Mouse (Mus musculus): Measurements from ENCODE around the gene Cxcl17. TPM values are rescaled to one million over a fixed set of nuclear protein-coding genes. Genes with fewer than 3 reads are reported as not detected.
"Not testable (repeated sequence)": the region's sequence is repeated elsewhere in the genome, so short reads cannot be mapped to it uniquely, and the experiment has no call there.

Cxcl17 gene
- total RNA-seq (2012; rRNA removed): 0.31 TPM in 1 of 2 replicates, not detected in the other

- TF ChIP-seq HCFC1 (IDR thresholded peaks at IDR 0.05; ENCODE audit: borderline replicate concordance, insufficient read depth, low read length) (no peak), ZC3H11A (IDR thresholded peaks at IDR 0.05; ENCODE audit: borderline replicate concordance, low read depth, low read length) (no peak), ZNF384 (IDR thresholded peaks at IDR 0.05; ENCODE audit: low read depth, low read length) (no peak), CHD2 (IDR thresholded peaks at IDR 0.05; ENCODE audit: low read depth, low read length) (no peak), MAFK (IDR thresholded peaks at IDR 0.05; ENCODE audit: insufficient read depth, low read depth, low read length) (no peak)
- no peak within 1 kb of the TSS for H3K4me3 ChIP-seq (ENCODE audit: insufficient read depth in 1 of 2, low read depth in 1 of 2, low read length in 2 of 2, poor library complexity in 1 of 2, severe bottlenecking in 1 of 2)
- H3K36me3 ChIP-seq (ENCODE audit: control insufficient read depth, insufficient read depth, low read length, poor library complexity, severe bottlenecking): no peaks in the 10 kb centered on the region
- no peak for DNase-seq (ENCODE audit: low read depth, low spot score)
- no peak within 1 kb of the TSS for H3K27ac ChIP-seq (ENCODE audit: insufficient read depth, low read depth, low read length, poor library complexity, severe bottlenecking)
- H3K9ac ChIP-seq (ENCODE audit: insufficient read depth, low read depth, low read length, poor library complexity, severe bottlenecking): no peak within 1 kb of the TSS
- no peaks in the 10 kb centered on the region for H3K9me3 ChIP-seq (ENCODE audit: control insufficient read depth, insufficient read depth, low read depth, low read length)
- H3K4me1 ChIP-seq (ENCODE audit: control insufficient read depth in 2 of 2, insufficient read depth in 2 of 2, low read length in 2 of 2, poor library complexity in 1 of 2): peaks cover 0 to 4% of the 10 kb centered on the region in 2 experiments; a peak in 1 of 4 replicates
- in situ Hi-C loops (cut with MboI; ENCODE audit: low sequenced_read_pairs in 2 of 2, unreplicated experiment in 2 of 2): no loop called here
These were observed at the start of gene Cxcl17 for GRCm38 (mm10) chr7:25412833-25413441. TSS of gene Cxcl17 (minus strand) at chr7:25412886.

- H3K9ac ChIP-seq (ENCODE audit: insufficient read depth, low read depth, low read length, poor library complexity, severe bottlenecking); DNase-seq (ENCODE audit: low read depth, low spot score); H3K27ac ChIP-seq (ENCODE audit: insufficient read depth, low read depth, low read length, poor library complexity, severe bottlenecking); H3K4me3 ChIP-seq (ENCODE audit: insufficient read depth in 1 of 2, low read depth in 1 of 2, low read length in 2 of 2, poor library complexity in 1 of 2, severe bottlenecking in 1 of 2); H3K36me3 ChIP-seq (ENCODE audit: control insufficient read depth, insufficient read depth, low read length, poor library complexity, severe bottlenecking); H3K4me1 ChIP-seq (ENCODE audit: control insufficient read depth in 2 of 2, insufficient read depth in 2 of 2, low read length in 2 of 2, poor library complexity in 1 of 2); in situ Hi-C loops (cut with MboI; ENCODE audit: low sequenced_read_pairs in 2 of 2, unreplicated experiment in 2 of 2); H3K9me3 ChIP-seq (ENCODE audit: control insufficient read depth, insufficient read depth, low read depth, low read length): not testable (repeated sequence)
These were observed 49.3 kb upstream of the Cxcl17 start for GRCm38 (mm10) chr7:25462033-25462337.

GRCm38 (mm10) chr7:25461336-25462032 lies 48.8 kb upstream of the Cxcl17 start:
- H3K4me1 ChIP-seq (ENCODE audit: control insufficient read depth in 2 of 2, insufficient read depth in 2 of 2, low read length in 2 of 2, poor library complexity in 1 of 2); H3K36me3 ChIP-seq (ENCODE audit: control insufficient read depth, insufficient read depth, low read length, poor library complexity, severe bottlenecking); in situ Hi-C loops (cut with MboI; ENCODE audit: low sequenced_read_pairs in 2 of 2, unreplicated experiment in 2 of 2); H3K27ac ChIP-seq (ENCODE audit: insufficient read depth, low read depth, low read length, poor library complexity, severe bottlenecking); H3K4me3 ChIP-seq (ENCODE audit: insufficient read depth in 1 of 2, low read depth in 1 of 2, low read length in 2 of 2, poor library complexity in 1 of 2, severe bottlenecking in 1 of 2); H3K9me3 ChIP-seq (ENCODE audit: control insufficient read depth, insufficient read depth, low read depth, low read length); DNase-seq (ENCODE audit: low read depth, low spot score); H3K9ac ChIP-seq (ENCODE audit: insufficient read depth, low read depth, low read length, poor library complexity, severe bottlenecking): not testable (repeated sequence)

- no peak for TF ChIP-seq HCFC1 (IDR thresholded peaks at IDR 0.05; ENCODE audit: borderline replicate concordance, insufficient read depth, low read length)
- TF ChIP-seq MAFK (IDR thresholded peaks at IDR 0.05; ENCODE audit: insufficient read depth, low read depth, low read length): peak; percentile 72
- Histone ChIP-seq H3K4me3 (ENCODE audit: insufficient read depth in 1 of 2, low read depth in 1 of 2, low read length in 2 of 2, poor library complexity in 1 of 2, severe bottlenecking in 1 of 2) (no peak overlapping the region), H3K27ac (ENCODE audit: insufficient read depth, low read depth, low read length, poor library complexity, severe bottlenecking) (no peak overlapping the region), H3K36me3 (ENCODE audit: control insufficient read depth, insufficient read depth, low read length, poor library complexity, severe bottlenecking) (no peaks in the 10 kb centered on the region), H3K4me1 (ENCODE audit: control insufficient read depth in 2 of 2, insufficient read depth in 2 of 2, low read length in 2 of 2, poor library complexity in 1 of 2) (peaks cover 5 to 8% of the 10 kb centered on the region in 2 experiments), H3K9me3 (ENCODE audit: control insufficient read depth, insufficient read depth, low read depth, low read length) (no peaks in the 10 kb centered on the region), H3K9ac (ENCODE audit: insufficient read depth, low read depth, low read length, poor library complexity, severe bottlenecking) (no peak overlapping the region)
- in situ Hi-C loops (cut with MboI; ENCODE audit: low sequenced_read_pairs in 2 of 2, unreplicated experiment in 2 of 2): no loop called here
- DNase-seq (ENCODE audit: low read depth, low spot score): no peak
These were observed 39.4 kb upstream of the Cxcl17 start for GRCm38 (mm10) chr7:25452103-25452502.

Measured in ES-E14 (cell line).